Mouse (Mus musculus) NIH3T3 (cell line): Measurements from ENCODE around the gene Trit1.

Experiments used
- DNase-seq: peaks from one replicate; pipeline ENCODE4 v3.0.0-alpha.2; 2012; ENCODE audit warnings: low read depth

Trit1 gene

GRCm38 (mm10) chr4:123016451-123016957 is at the start of gene Trit1:
Trit1 (plus strand) TSS chr4:123016597.
- peak; percentile 97 for DNase-seq

GRCm38 (mm10) chr4:122968106-122968505 is 48.3 kb upstream of the Trit1 start:
- no peak for DNase-seq

GRCm38 (mm10) chr4:122971191-122971590 is 45.2 kb upstream of the Trit1 start:
- no peak for DNase-seq

GRCm38 (mm10) chr4:122971646-122972045 is 44.8 kb upstream of the Trit1 start:
- no peak for DNase-seq

GRCm38 (mm10) chr4:122972056-122972455 is 44.3 kb upstream of the Trit1 start:
- no peak for DNase-seq

GRCm38 (mm10) chr4:122974976-122975520 is 41.3 kb upstream of the Trit1 start:
- no peak for DNase-seq

- no peak for DNase-seq
These were observed 39.5 kb upstream of the Trit1 start for GRCm38 (mm10) chr4:122976885-122977284.

- no peak for DNase-seq
These were observed 37.5 kb upstream of the Trit1 start for GRCm38 (mm10) chr4:122978850-122979249.

GRCm38 (mm10) chr4:122979826-122980225 is 36.6 kb upstream of the Trit1 start:
- DNase-seq, result no peak

GRCm38 (mm10) chr4:122980684-122981083 is 35.7 kb upstream of the Trit1 start:
- peak; percentile 61 for DNase-seq

GRCm38 (mm10) chr4:122981238-122981637 is 35.2 kb upstream of the Trit1 start:
- no peak for DNase-seq

- no peak for DNase-seq
These were observed 34.5 kb upstream of the Trit1 start for GRCm38 (mm10) chr4:122981930-122982329.

- no peak for DNase-seq
These were observed 33.9 kb upstream of the Trit1 start for GRCm38 (mm10) chr4:122982537-122982936.

GRCm38 (mm10) chr4:122983486-122984261 is 32.7 kb upstream of the Trit1 start:
- no peak for DNase-seq

- DNase-seq, result peak; percentile 88
These were observed 31.3 kb upstream of the Trit1 start for GRCm38 (mm10) chr4:122985110-122985509.

- no peak for DNase-seq
These were observed 29.0 kb upstream of the Trit1 start for GRCm38 (mm10) chr4:122987421-122987820.

GRCm38 (mm10) chr4:122988004-122988403 is 28.4 kb upstream of the Trit1 start:
- peak; percentile 46 for DNase-seq

GRCm38 (mm10) chr4:122991177-122991576 is 25.2 kb upstream of the Trit1 start:
- no peak for DNase-seq

GRCm38 (mm10) chr4:122992276-122992675 is 24.1 kb upstream of the Trit1 start:
- no peak for DNase-seq

- DNase-seq, result peak; percentile 87
These were observed 20.8 kb upstream of the Trit1 start, which contains the start of gene Mycl for GRCm38 (mm10) chr4:122995404-122996220. Mycl (plus strand) TSS chr4:122995652.

GRCm38 (mm10) chr4:122996221-122996617 is 20.2 kb upstream of the Trit1 start:
- no peak for DNase-seq

GRCm38 (mm10) chr4:122996618-122997381 is 19.6 kb upstream of the Trit1 start:
- no peak for DNase-seq
